Mouse (Mus musculus): Measurements from ENCODE around the gene Kctd12. TPM values are rescaled to one million over a fixed set of nuclear protein-coding genes. Genes with fewer than 3 reads are reported as not detected.

Gene Kctd12
- total and polyA plus RNA-seq, 2 experiments = 3.8 to 7.2 TPM

DNA sequence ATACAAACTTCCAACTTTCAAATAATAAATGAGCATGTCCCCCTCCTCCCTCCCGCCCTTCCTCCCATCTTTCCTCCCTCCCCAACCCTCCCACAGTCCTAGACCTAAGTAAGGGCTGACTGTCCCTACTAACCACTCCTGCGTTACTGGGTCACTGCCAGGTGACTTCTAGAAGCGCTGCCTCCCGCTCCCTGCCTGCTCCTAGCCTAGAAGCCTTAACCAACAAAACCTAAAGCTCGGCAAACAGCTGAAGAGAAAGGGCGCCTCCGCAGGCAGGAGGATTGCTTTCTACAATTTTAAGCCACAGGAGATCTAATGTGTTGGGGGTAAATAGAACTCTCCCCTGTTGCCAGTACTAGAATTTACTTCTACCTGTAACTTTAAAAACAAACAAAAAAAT is 2.0 kb downstream of the Kctd12 start:
- Histone ChIP-seq H3K79me2 (ENCODE audit: control insufficient read depth, insufficient read depth, low read length) (no peaks in the 10 kb centered on the region), H3K4me3 (ENCODE audit: insufficient read depth, low read depth, low read length) (no peak overlapping the region; the same call in 1 of the 2 replicates), H3K27me3 (ENCODE audit: control insufficient read depth, insufficient read depth, low read length) (no peaks in the 10 kb centered on the region), H3K4me1 (ENCODE audit: control insufficient read depth, insufficient read depth, low read length) (peaks cover 3% of the 10 kb centered on the region; the same call in 1 of the 2 replicates), H3K27ac (replicated peaks; ENCODE audit: insufficient read depth, low read depth, low read length) (no peak overlapping the region), H3K36me3 (ENCODE audit: control insufficient read depth, insufficient read depth, low read length) (no peaks in the 10 kb centered on the region), H3K9ac (ENCODE audit: low read depth, low read length) (peak overlapping the region; percentile 31; the same call in 1 of the 2 replicates)
- DNase-seq (ENCODE audit: extremely low read depth, low read depth, low spot score) = no peak
- 24% methylated on average over 7 of the region's 7 CpGs for WGBS
- TF ChIP-seq POLR2A (IDR thresholded peaks at IDR 0.05; ENCODE audit: extremely low read depth, insufficient read depth, low read length) (no peak), CTCF (IDR thresholded peaks at IDR 0.05; ENCODE audit: low read depth, low read length) (no peak)

DNA sequence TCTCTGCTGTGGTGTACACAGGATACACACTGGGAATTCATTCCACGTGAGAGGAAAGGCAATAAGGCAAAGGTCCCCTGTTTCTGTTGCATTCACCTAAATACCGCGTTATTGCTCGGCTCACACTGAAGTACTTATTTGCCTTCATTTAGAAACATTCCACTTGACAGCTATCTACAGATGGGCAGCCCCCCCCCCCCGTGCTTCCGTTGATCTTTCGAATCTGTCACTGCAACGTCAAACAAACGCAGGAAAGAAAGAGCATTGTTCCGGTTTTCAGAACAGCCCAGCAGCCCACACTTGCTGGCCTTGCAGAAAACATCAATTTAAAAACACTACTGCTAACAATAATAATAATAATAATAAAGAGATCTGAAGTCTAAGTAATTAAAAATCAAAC is 2.6 kb downstream of the Kctd12 start:
- 18% methylated on average over 10 of the region's 10 CpGs for WGBS

DNA sequence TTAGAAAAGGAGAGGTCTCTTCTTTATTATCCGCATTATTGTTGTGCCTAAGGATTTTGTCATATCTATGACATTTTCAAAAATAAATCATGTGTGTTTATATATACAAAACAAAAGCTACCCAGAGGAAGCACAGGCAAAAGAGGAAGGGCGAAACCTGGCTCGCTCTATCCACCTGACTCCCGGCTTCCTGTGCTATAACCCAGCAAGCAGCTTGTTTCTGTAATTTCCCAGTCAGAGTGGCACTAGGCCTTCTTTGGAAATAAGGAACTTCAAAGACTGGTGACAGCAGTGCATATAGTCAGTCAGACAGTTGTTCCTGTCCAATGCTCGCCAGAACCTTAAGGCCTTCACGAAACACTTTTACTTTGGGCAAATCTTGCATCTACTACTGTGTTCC is 6.6 kb downstream of the Kctd12 start:
- 72% methylated on average over 6 of the region's 6 CpGs for WGBS
- Histone ChIP-seq H3K36me3 (ENCODE audit: control insufficient read depth, insufficient read depth, low read length) (no peaks in the 10 kb centered on the region), H3K4me3 (ENCODE audit: insufficient read depth, low read depth, low read length) (no peak overlapping the region), H3K27ac (replicated peaks; ENCODE audit: insufficient read depth, low read depth, low read length) (no peak overlapping the region), H3K27me3 (ENCODE audit: control insufficient read depth, insufficient read depth, low read length) (no peaks in the 10 kb centered on the region), H3K4me1 (ENCODE audit: control insufficient read depth, insufficient read depth, low read length) (no peaks in the 10 kb centered on the region; the same call in 1 of the 2 replicates), H3K9ac (ENCODE audit: low read depth, low read length) (no peak overlapping the region), H3K79me2 (ENCODE audit: control insufficient read depth, insufficient read depth, low read length) (no peaks in the 10 kb centered on the region)
- DNase-seq (ENCODE audit: extremely low read depth, low read depth, low spot score) = peak; percentile 33
- no peak for TF ChIP-seq POLR2A (IDR thresholded peaks at IDR 0.05; ENCODE audit: extremely low read depth, insufficient read depth, low read length)

More for the DNA sequence above, 2.6 kb downstream of the Kctd12 start:
- no peaks in the 10 kb centered on the region for H3K79me2 ChIP-seq (ENCODE audit: control insufficient read depth, insufficient read depth, low read length)
- peaks cover 3% of the 10 kb centered on the region; the same call in 1 of the 2 replicates for H3K4me1 ChIP-seq (ENCODE audit: control insufficient read depth, insufficient read depth, low read length)
- H3K27me3 ChIP-seq (ENCODE audit: control insufficient read depth, insufficient read depth, low read length) = no peaks in the 10 kb centered on the region
- TF ChIP-seq POLR2A (IDR thresholded peaks at IDR 0.05; ENCODE audit: extremely low read depth, insufficient read depth, low read length) = no peak
- no peak for TF ChIP-seq CTCF (IDR thresholded peaks at IDR 0.05; ENCODE audit: low read depth, low read length)
- DNase-seq (ENCODE audit: extremely low read depth, low read depth, low spot score) = no peak
- H3K9ac ChIP-seq (ENCODE audit: low read depth, low read length) = 0 out of 2 replicates have a peak overlapping the region, but pooled peaks have one; percentile 24
- H3K27ac ChIP-seq (replicated peaks; ENCODE audit: insufficient read depth, low read depth, low read length) = no peak overlapping the region
- H3K36me3 ChIP-seq (ENCODE audit: control insufficient read depth, insufficient read depth, low read length) = no peaks in the 10 kb centered on the region
- H3K4me3 ChIP-seq (ENCODE audit: insufficient read depth, low read depth, low read length) = peak overlapping the region; percentile 40

DNA sequence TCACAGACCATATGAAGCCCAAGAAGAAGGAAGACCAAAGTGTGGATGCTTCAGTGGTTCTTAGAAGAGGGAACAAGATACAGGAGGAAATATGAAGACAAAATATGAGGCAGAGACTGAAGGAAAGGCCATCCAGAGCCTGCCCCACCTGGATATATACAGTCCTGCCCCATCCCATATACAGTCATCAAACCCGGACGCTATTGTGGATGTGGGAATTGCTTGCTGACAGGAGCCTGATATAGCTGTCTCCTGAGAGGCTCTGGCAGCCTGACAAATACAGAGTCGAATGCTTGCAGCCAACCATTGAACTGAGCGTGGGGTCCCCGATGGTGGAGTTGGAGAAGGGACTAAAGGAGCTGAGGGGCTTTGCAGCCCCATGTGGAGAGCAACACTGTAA is 13.6 kb downstream of the Kctd12 start:
- TF ChIP-seq POLR2A (IDR thresholded peaks at IDR 0.05; ENCODE audit: extremely low read depth, insufficient read depth, low read length) = no peak
- no peak for TF ChIP-seq CTCF (IDR thresholded peaks at IDR 0.05; ENCODE audit: low read depth, low read length)
- Histone ChIP-seq H3K36me3 (ENCODE audit: control insufficient read depth, insufficient read depth, low read length) (no peaks in the 10 kb centered on the region), H3K9ac (ENCODE audit: low read depth, low read length) (no peak overlapping the region), H3K27ac (replicated peaks; ENCODE audit: insufficient read depth, low read depth, low read length) (no peak overlapping the region), H3K4me1 (ENCODE audit: control insufficient read depth, insufficient read depth, low read length) (no peaks in the 10 kb centered on the region), H3K4me3 (ENCODE audit: insufficient read depth, low read depth, low read length) (no peak overlapping the region), H3K79me2 (ENCODE audit: control insufficient read depth, insufficient read depth, low read length) (no peaks in the 10 kb centered on the region), H3K27me3 (ENCODE audit: control insufficient read depth, insufficient read depth, low read length) (no peaks in the 10 kb centered on the region)
- 66% methylated on average over 5 of the region's 5 CpGs for WGBS
- DNase-seq (ENCODE audit: extremely low read depth, low read depth, low spot score) = no peak

DNA sequence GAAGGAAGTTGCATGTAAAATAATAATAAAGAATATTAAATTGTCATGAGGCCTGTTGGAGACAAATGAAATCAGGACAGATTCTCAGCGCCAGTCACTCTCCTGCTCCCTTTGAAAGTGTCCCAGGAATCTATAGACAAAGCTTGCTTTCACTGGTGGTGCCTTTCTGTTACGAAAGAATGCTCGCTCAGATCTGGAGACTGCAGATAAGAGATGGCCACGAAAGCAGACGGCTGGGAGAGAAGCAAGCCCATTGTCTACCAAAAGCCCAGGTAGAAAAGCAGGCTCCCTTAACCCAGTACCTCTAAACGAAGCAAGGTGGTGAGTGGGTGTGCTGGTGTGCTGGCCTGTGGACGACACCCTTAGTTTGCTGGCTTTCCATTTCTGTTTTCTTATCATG is 16.2 kb downstream of the Kctd12 start:
- WGBS = 39% methylated on average over 7 of the region's 7 CpGs
- no peak for DNase-seq (ENCODE audit: extremely low read depth, low read depth, low spot score)
- no peaks in the 10 kb centered on the region for H3K4me1 ChIP-seq (ENCODE audit: control insufficient read depth, insufficient read depth, low read length)
- no peaks in the 10 kb centered on the region for H3K79me2 ChIP-seq (ENCODE audit: control insufficient read depth, insufficient read depth, low read length)
- no peaks in the 10 kb centered on the region for H3K27me3 ChIP-seq (ENCODE audit: control insufficient read depth, insufficient read depth, low read length)
- H3K9ac ChIP-seq (ENCODE audit: low read depth, low read length) = no peak overlapping the region
- TF ChIP-seq CTCF (IDR thresholded peaks at IDR 0.05; ENCODE audit: low read depth, low read length) = no peak
- TF ChIP-seq POLR2A (IDR thresholded peaks at IDR 0.05; ENCODE audit: extremely low read depth, insufficient read depth, low read length) = no peak
- H3K4me3 ChIP-seq (ENCODE audit: insufficient read depth, low read depth, low read length) = no peak overlapping the region
- no peaks in the 10 kb centered on the region for H3K36me3 ChIP-seq (ENCODE audit: control insufficient read depth, insufficient read depth, low read length)
- H3K27ac ChIP-seq (replicated peaks; ENCODE audit: insufficient read depth, low read depth, low read length) = no peak overlapping the region

DNA sequence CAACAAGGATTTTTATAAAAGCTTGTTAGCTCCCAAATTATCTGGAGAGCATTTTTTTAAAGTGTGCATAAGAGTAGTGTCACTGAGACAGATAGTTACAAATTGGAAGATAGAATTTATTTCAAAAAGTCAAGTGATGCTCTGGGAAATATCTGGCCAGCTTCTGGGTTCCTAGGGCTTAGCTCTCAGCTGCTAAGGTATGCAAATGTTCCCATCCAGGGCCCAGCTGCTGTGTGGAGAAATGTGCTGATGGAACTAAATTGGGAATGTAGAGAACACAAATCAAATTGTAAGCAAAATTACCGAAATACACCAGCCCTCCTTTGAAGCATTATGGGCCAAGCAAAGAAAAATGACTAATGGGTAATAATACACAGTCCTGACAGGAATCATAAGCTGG is 16.6 kb downstream of the Kctd12 start:
- Histone ChIP-seq H3K27me3 (ENCODE audit: control insufficient read depth, insufficient read depth, low read length) (no peaks in the 10 kb centered on the region), H3K9ac (ENCODE audit: low read depth, low read length) (no peak overlapping the region), H3K36me3 (ENCODE audit: control insufficient read depth, insufficient read depth, low read length) (no peaks in the 10 kb centered on the region), H3K27ac (replicated peaks; ENCODE audit: insufficient read depth, low read depth, low read length) (no peak overlapping the region), H3K4me3 (ENCODE audit: insufficient read depth, low read depth, low read length) (no peak overlapping the region), H3K79me2 (ENCODE audit: control insufficient read depth, insufficient read depth, low read length) (no peaks in the 10 kb centered on the region), H3K4me1 (ENCODE audit: control insufficient read depth, insufficient read depth, low read length) (no peaks in the 10 kb centered on the region)
- TF ChIP-seq CTCF (IDR thresholded peaks at IDR 0.05; ENCODE audit: low read depth, low read length) (no peak), POLR2A (IDR thresholded peaks at IDR 0.05; ENCODE audit: extremely low read depth, insufficient read depth, low read length) (no peak)
- DNase-seq (ENCODE audit: extremely low read depth, low read depth, low spot score) = no peak
- 65% methylated on average over 1 of the region's 1 CpGs for WGBS

Data from liver, adult 2 months (tissue).